Mouse (Mus musculus) hindlimb bud, embryonic 11.5 days (tissue): ENCODE data around the gene Ctcf.

Experiments
- DNase-seq: peaks from one replicate; pipeline ENCODE4 v3.0.0-alpha.2; 2012; ENCODE audit warnings: low read depth, low spot score; ENCODE audit errors: extremely low spot score

Ctcf gene

DNA sequence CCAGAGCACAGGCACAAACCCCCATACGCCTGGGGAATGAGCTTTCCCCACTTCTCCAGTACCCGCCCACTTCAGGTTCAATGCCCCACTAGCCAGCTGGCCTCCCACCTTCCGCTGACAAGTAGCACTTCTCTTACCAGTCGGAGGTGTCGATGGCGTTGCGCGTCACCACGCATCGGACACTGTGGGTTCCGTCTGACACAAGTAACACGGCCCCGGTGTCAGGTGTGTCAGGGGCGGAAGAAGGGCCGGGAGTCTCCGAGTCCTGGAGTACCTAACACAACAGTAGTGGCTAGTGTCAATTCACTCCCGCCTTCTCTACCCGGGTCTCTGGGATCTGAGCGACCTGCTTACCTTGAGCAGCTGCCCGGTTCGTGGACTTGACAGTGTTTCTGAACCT lies 64.2 kb downstream of the Ctcf start:
- no peak for DNase-seq

DNA sequence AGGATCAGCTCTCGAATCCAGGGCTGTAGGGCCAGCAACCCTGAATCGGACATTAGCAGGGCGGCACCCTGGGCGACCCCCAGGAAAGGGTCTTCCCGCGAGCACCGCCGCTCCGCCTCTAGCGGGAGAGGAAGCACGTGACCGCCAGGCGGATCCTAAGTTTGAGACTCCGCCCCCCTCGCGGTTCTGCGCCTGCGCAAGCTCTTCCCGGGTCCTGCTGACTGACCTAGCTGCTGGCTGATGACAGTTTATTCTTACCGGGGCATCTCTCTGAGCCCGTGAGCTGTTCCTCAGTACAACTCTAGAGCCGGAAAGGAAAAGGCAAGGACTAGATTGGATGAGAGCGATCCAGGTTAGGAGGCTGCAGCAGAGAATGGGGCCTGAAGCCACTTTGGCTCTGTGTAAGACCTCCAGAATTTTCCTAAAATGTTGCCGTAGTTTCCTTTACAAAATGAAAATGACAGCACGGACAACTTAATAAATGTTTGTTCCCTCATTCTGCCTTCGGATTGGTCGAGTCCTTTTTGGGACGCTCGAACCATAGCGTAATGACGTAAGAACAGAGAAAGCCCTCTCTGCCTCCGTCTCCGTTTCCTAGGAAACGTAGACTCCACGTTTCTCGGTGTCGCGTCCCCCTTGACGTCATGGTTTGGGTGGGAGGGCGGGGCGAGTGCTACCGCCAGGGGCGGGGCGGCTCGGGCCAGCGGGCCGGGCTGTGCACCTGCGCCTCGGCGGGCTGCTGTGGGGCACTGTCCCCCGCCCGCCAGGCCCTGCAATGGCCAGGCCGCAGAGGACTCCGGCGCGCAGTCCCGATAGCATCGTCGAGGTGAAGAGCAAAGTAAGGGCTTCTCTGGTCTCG lies 64.8 kb downstream of the Ctcf start, which contains the start of the genes Acd and Pard6a:
Gene Acd (minus strand): TSS at position 137 of the 859 bp plus-strand sequence.
Gene Pard6a (plus strand): TSS at position 183 of the 859 bp plus-strand sequence.
- DNase-seq, result peak; percentile 90

DNA sequence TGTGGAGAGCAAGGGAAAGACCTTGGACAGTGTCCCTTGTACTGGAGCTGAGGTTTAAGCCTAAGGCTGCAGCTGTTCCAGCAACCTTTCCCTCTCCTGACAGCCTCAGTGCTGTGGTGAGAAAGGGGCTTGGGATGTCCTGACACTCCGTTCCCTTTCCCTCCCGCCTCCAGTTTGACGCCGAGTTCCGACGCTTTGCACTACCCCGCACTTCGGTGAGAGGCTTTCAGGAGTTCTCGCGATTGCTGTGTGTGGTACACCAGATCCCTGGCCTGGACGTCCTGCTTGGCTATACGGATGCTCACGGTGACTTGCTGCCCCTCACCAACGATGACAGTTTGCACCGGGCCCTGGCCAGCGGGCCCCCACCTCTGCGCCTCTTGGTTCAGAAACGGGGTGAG lies 65.6 kb downstream of the Ctcf start:
- no peak for DNase-seq

DNA sequence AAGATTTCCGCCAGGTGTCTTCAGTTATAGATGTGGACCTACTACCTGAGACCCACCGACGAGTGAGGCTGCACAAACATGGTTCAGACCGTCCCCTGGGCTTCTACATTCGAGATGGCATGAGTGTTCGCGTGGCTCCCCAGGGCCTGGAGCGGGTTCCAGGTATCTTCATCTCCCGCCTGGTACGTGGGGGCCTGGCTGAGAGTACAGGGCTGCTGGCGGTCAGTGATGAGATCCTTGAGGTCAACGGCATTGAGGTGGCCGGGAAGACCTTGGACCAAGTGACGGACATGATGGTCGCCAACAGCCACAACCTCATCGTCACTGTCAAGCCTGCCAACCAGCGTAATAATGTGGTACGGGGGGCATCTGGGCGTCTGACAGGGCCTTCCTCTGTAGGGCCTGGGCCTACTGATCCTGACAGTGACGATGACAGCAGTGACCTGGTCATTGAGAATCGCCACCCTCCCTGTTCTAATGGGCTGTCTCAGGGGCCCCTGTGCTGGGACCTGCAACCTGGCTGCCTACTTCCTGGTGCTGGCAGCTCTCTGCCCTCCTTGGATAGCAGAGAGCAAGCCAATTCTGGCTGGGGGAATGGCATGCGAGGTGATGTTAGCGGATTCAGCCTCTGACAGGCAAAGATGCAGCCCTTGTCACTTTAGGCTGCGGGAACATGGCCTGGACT lies 66.5 kb downstream of the Ctcf start:
- DNase-seq, result no peak

DNA sequence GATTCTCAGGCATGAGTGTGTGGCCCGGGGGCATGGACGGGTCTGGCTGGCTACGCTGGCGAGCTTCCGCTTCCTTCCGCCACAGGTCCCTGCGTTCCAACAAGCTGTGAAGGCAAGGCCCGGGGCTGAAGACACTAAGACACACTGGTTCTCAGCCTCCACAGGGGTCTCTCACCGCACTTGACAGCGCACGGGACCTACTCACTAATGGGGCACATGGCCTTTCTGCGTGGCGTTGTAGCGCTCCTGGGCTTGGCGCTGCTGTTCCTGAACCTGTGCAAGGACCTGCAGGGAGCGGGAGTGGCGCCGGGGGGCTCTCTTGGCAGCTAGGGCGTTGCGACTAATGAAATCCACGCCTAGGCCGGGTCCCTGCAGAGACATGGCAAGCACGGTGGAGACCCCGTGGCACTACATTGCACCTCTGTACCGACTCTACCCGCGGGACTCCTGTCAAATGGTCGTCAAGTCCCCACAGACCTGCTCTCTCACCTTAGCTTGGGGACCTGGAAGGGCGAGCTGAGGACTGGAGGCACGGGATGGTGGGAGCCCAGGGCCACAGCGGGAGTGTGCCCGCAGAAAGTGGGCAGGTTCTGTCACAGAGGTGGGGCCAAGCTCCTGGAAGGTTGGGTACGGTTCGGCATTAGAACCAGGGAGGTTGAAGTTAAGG lies 67.9 kb downstream of the Ctcf start:
- DNase-seq, result no peak

DNA sequence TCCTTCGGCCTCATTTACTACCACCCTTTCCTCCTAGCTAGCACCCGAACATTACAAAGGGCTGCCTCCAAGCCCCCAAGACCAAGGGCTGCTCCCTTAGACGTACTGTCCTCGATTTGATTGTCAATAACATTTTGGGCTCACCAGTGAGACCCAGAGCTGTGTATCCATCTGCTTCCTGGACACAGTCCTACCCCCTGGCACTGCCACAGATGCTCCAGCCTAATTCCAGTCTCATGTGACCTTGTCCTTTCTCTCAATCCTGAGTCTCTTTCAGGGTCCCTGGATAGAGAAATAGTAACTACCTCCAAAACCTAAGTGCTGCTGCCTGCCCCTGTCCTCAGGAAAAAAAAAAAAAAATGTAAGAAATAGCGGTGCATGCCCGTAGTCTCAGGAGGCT lies 68.6 kb downstream of the Ctcf start:
- no peak for DNase-seq

DNA sequence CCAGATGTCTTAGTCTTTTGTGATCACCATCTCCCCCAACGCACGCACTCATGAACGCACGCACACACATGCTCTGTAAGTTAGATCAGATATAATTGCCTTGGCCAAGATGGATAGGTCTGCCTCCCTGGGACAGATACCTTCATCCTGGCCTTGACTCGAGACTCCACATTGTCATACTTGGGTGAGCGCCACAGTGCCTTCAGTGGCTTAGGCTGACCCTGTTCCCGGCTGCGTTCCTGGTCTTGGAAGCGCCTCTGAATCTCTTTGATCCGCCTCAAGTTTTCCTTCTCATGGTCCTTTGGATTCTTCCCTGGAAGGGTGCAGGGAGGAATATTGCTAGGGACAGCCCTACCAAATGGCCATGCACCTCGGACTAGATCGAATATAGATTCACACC lies 70.1 kb downstream of the Ctcf start:
- no peak for DNase-seq

DNA sequence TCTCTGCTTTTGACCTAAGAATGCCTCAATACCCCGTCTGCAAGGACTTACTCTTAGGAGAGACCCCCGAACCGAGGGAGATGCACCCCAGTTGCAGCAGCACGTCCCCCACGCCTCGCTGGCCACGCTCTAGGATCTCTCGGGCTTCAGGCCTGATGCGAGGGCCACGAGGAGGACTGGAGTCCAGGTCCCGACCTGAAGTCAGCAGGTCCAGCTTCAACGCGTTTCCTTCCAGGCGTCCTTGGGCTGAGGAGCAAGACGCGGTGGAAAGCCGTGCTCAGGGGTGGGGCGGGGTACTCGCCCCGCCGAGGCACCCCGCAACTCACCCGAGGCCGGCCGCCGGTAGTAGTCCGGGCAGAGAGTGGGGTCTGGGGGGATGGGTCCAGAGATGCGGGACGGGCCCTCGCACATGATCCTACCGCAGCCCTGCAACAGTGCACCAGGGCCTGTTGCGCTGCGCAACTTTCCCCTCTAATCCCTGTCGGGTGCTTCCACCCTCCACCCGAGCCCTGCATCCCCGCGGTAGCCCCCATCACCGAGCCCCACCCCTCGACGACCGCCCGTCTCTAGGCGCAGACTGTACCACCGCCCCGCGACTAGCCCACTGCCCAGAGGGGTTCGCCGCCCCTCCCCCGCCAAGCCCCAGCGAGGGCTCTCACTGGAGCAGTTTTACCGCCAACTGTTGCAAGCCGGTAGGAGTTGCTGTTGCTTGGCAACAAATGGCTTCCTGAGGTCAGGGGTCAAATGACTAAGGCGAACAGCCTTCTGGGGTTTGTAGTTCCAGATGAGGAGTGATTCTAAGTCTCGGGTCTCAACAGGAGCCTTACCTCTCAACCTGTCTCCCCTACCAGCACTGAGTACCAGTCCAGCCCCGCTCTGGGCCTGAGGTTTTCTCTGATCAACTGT lies 71.4 kb downstream of the Ctcf start, which contains the start of the genes 4933405L10Rik and Enkd1:
Gene 4933405L10Rik (plus strand): TSS at position 158 of the 906 bp plus-strand sequence.
Gene Enkd1 (minus strand): TSS at position 713 of the 906 bp plus-strand sequence.
- DNase-seq, result peak; percentile 94

DNA sequence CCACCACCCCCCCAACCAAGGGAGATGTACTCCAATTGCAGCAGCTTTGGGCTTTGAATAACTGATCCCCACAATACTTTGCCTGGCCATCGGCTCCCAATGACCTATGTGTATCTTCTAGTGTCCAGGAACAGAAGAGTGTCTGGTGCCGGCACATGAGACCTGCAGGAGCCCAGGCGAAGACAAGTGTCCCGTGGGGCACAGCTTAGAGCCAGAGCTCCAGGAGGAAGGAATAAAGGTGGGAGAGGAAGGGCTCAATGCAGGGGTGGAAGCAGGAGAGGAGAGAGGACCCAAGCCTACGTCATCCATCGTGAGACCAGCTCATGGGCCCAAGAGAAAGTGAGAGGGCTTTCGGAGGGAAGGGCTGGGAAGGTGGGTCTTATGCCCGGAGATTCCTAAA lies 72.3 kb downstream of the Ctcf start:
- DNase-seq, result no peak

DNA sequence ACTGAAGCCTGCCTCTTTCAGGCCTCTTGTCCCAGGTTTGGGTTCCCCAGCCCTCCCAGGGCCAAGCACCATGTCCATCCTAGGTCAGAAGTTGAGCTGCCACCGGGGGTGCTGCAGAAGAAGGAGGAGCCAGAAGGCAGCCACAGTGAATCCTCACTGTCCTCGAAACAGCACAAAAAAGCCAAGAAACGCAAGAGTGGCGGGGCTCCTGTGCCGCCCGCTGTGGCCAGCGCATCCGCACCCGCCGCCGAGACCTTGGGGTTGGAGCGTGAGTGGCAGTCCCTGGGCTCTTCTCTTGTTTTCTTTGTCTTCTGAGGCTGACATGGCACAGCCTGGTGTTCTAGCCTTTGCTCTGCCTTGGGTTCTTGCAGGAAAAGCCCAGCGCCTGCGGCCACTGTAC lies 72.9 kb downstream of the Ctcf start:
- no peak for DNase-seq

DNA sequence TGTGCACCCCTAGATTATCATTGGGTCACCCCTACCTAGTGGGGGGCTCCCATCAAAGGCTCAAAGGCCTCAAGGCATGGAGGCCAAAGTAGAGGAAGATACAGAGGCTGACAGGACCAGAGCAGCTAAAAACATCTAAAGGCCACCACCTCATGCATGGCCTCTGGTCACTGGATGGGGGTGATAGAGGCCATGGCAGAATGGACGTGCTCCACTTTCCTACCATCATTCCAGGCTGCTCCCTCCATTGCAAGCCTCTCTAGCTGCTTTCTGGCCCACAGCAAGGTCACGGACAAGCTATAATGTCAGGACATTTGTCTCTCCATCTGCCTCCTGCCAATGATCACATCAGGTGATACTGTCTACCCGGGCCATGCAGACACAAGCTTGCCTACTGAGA lies 75.9 kb downstream of the Ctcf start:
- no peak for DNase-seq

DNA sequence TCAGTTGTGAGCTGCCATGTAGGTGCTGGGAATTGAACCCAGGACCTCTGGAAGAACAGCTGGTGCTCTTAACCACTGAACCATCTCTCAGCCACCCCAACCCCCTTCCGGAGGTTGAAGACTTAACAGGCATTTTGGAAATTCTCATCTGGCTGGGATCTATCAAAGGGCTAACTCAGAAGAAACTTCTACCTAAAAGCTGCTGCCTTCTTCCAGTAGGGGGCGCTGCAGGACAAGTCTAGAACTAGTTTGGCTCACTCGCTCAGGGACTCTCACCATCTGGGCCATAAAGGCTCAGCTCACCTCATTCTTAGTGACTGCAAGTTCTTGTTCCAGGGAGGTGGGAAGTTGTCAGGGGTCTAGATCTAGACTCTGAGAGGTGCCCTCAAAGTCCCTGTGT lies 77.8 kb downstream of the Ctcf start:
- peak; percentile 75 for DNase-seq

DNA sequence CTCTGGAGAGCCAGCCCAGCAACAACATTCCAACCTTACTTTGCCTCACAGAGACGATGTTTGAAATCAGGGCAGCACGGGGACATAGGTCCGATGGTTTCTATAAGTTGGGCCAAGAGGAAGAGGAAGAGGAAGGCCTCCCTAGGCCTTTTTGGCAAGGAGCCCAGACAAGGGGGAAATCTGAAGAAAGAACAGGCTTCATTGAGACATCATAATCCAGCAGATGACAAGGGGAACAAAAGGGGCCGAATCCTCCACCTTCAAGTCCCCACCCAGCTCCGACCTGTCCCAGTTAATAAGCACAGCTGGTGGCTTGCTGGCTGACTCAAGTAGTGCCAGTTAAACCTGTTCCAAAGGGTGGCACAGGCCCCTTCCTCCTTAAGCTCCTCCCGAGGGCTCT lies 78.7 kb downstream of the Ctcf start:
- DNase-seq, result no peak

DNA sequence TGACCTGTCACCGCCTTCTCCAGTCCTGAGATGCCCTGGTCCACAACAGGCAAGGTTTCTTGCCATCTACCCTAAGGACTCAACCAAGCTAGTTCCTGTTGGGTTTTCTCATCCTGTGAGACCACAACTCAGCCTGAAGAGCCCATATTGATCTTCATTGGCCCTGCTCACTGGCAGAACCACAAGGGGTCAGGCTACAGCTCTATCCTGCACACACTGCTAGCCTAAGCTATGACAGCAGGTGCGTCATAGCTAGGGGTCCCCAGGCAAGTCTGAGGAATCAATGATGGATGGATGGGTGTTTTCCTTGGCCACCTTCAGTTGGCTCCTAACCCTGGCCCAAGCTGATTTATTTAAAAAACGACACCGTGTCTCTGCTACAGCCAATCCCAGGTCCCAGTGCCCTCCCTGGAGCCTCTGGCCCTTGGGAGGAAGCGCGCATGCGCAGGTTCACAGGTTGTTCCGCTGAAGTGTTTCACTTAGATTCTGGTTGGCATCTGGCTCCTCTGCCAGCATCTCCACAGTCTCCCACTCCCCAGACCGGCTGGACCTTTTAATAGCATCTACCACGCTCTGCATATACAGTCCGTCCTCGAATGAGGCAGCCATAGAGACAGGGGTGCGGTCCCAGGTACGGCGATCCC lies 80.1 kb downstream of the Ctcf start:
- DNase-seq, result no peak

DNA sequence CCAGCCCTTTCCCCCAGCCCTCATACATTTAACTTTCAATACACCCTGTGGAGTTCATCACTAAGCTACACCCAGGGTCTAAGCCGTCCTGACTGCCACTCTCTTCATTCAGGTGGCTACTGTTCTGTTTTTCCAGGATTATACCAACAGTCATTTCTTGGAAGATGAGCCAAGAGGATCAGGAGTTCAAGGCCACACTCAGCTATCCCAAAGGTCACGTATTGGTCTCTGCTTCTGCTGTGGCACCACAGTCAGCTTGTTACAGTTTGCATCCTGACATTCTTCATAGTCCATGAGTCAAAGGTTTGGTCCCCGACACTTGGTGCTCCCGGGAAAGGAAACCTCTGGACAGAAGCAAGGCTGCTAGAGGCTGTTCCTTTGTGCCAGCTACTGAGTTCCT lies 83.3 kb downstream of the Ctcf start:
- DNase-seq, result no peak

DNA sequence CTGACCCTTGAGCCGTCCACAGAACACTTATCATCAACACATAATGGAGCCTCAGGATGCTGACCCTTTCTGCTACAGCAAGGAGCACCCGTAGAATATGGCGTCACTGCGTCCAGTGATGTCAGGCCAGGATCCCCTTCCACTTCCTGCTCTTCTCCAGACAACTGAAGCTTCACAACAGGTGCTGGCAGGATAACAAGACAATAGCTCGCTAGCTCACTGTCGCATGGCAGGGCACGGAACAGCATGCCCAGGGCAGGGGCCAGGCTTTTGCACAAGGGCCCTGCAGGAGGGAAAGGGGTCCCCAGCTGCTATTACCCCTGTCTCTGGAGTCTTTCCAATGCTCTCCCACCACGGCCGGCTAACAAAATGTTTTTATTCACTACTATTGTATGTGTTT lies 86.5 kb downstream of the Ctcf start:
- no peak for DNase-seq

DNA sequence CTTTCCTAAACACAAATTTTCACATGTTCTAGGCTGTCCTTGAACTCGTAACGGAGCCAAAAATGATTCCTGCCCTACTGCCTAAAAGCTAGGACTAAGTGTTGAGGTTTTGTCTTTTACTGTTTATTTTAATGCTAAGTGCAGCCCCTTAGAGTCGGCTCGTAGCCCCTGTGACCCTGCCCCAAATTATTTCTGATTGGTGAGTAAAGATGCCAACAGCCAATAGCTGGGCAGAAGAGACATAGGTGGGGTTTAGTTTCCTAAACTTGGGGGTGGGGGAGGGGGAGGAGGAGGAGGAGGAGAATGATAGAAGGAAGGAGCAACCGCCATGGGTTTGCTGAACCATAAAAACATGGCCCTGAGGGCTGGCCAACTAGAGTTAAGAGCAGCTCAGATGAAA lies 89.4 kb downstream of the Ctcf start:
- no peak for DNase-seq

DNA sequence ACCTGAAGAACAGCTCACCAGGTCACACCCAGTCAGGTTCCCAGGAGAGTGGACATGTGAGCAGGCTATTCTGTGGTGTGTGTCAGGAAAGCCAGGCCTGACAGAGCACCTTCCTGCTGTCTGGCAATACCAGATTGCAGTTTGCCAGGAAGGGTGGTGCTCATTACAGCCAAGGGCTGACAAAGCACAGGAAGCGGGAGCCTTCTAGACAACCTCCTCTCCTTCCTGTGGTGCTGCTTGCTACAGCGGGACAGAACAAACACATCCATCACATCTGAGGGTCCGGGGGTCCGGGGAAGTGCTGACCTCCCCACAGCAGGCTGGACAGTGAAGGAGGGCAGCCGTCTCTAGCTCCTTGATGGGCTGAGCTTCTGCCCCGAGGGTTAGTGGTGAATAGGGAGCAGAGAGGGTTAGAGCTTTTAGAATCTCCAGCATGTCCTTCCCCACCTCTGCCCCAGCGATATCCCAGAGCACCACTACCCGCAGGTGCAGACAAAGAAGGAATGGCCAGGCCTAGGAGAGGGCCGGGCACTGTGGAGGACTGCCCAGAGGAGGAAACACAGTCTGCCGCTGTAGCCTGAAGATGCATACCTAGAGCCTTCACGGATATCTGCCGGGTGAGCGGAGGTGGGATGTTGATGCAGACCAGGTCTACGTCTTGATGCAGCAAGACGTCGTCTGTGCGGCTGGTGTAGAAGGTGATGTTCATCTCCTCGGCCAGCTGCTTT lies 91.2 kb downstream of the Ctcf start:
- DNase-seq, result no peak

DNA sequence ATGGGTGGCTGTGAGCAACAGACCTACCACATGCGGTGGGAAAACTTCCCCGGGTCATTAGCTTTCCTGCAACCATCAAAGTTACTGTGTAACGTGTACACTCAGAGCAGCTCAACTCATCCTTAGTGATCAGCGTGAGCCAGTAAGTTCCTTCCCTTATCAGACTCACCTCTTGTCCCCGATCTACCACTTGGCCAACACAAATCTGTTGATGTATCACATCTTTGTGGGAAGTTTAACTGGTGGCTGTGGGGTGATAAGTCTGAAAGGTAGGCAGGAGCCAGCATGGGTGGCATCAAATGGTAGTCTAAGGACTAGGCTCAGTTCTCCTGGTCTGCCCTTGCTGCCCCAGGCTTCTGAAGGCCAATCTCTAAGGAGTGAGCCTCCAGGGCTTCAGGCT lies 95.8 kb downstream of the Ctcf start:
- DNase-seq, result no peak
